Mouse (Mus musculus): ENCODE measurements around the gene Olfr91.

DNA sequence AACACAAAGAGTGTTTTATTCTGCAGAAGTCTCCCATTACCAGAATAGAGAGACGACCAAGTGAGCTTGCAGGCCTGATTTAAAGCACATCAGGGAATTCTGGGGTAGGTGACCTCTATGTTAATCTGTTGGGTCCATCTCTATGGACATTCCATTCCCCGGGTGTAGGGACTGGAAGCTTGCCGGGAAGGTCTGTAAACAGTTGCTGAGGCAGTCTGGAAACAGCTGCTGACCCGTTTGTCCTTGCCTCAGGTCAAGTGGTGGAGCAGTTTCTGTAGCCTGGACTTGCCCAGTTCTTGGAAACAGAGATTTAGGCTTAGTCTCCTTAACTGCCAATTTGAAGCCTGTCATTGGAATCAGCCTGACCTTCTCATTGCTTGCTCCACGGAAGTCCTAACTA, 18.0 kb downstream of the Olfr91 start:
- TF ChIP-seq SRF (IDR thresholded peaks at IDR 0.05; ENCODE audit: control insufficient read depth, insufficient read length, low read depth) (no peak), POLR2A (IDR thresholded peaks at IDR 0.05; ENCODE audit: insufficient read length, low read depth) (no peak), USF1 (IDR thresholded peaks at IDR 0.05; ENCODE audit: low read depth) (no peak), TCF12 (IDR thresholded peaks at IDR 0.05; ENCODE audit: insufficient read depth, poor library complexity, severe bottlenecking) (no peak), MYOD1 (IDR thresholded peaks at IDR 0.05; ENCODE audit: control insufficient read depth in 1 of 3, insufficient read length in 2 of 3, low read depth in 2 of 3) (no peak), CEBPB (IDR thresholded peaks at IDR 0.05; ENCODE audit: insufficient read depth, poor library complexity, severe bottlenecking) (no peak), TCF3 (IDR thresholded peaks at IDR 0.05; ENCODE audit: insufficient read length, low read depth) (no peak), E2F4 (IDR thresholded peaks at IDR 0.05; ENCODE audit: insufficient read depth) (no peak)

All from myocyte (in vitro differentiated cells).